Mouse (Mus musculus) monocyte, adult 5-6 weeks (primary cell): ENCODE results near the gene Bean1. TPM values are rescaled to one million over a fixed set of nuclear protein-coding genes. Genes with fewer than 3 reads are reported as not detected.

Experiments
- ATAC-seq: fragments of 153-309, 156-312 bp; replicated peaks from 2 replicates; pipeline ENCODE4 v1.8.0; 2017; ENCODE audit warnings: mild to moderate bottlenecking; ENCODE audit not compliant: low TSS enrichment, insufficient number of reproducible peaks, severe bottlenecking, poor library complexity, low FRiP score
- total RNA-seq: library from RNA; stranded (forward); fragments of 200-1000, 200-491, 200-594 nt; gene quantifications from 3 replicates; pipeline ENCODE4 v1.2.3, GENCODE M21; 2017

Bean1 gene
- total RNA-seq, result 0.19 TPM in 1 of 3 replicates, not detected in the others

DNA sequence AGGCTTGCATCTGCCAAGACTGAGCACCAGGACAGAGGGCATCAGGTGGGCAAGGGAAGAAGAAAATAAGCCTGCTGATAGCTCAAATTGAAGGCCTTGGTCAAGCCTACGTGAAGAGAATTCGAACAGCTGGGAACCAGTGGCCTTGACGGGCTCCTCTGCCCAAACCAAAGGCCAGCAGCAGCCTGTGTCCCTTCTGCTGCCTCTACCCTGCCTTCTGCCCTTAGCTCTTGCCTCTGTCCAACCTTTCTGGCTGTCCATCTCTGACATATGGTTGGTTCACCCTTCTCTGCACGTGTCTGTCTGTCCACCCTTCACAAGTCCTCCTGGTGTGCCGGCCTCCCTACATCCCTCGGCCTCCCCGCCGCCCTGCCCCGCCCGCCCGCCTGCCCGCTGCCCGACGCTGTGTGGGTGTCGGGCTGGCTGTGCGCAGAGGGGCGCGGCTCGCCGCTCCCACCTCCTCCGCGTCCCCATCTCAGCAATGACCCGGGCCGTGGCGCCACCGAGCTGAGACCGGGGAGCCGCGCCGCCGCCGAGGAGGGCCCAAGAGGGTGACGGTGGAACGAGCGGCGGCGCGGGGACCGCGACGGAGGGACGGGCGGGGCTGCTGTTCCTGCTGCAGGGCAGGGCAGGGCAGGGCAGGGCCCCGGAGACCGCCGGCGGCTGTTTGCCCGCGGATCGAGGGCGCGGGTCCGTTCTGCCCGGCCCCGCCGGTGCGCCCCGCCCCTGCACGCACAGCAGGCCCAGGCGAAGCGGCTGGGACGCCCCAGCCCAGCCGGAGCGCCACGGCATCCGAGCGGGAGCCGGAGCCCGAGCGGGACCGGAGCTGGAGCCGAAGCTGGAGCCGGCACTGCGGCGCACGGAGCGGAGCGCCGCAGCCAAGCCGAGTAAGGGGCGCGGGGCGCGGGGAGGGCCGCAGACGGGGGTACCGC lies at the start of gene Bean1:
Gene Bean1, plus strand, starts transcription at position 325 of the 932 bp plus-strand sequence.
- no peak for ATAC-seq

DNA sequence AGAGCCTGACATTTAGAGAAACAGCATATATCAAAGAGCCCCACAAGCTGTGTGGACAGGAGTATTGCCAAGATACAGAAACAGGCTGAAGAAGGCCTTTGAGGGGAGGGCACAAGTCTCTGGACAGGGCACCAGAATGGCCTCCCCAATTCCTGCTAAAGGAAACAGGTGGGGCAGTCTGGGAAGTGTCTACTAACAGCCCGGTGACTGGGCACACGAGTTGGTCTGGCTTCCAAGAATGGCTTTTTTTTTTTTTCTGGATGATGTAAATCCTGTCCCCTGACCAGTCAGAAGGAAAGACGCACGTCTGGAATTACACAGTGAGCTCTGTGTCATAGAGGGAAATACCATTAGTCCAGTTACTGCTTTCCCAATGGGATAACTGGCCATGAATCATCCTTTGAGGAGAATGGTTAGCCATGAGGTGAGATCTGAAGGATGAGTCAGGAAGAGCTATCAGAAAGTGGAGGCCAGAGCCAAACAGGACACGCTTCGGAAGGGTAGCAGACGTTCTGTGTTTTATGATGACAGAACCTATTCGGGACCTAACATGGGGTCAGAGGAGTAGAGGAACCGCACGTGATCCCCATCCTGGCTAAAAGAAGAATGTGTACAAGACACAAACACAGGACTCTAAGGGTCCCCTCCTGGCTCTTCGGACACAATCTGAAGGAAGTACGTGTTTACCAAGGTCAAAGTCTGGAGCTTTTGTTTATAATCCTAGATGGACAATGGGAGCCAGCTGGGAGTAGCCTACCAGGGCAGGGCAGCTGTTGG lies 48.4 kb upstream of the Bean1 start:
- ATAC-seq, result no peak

DNA sequence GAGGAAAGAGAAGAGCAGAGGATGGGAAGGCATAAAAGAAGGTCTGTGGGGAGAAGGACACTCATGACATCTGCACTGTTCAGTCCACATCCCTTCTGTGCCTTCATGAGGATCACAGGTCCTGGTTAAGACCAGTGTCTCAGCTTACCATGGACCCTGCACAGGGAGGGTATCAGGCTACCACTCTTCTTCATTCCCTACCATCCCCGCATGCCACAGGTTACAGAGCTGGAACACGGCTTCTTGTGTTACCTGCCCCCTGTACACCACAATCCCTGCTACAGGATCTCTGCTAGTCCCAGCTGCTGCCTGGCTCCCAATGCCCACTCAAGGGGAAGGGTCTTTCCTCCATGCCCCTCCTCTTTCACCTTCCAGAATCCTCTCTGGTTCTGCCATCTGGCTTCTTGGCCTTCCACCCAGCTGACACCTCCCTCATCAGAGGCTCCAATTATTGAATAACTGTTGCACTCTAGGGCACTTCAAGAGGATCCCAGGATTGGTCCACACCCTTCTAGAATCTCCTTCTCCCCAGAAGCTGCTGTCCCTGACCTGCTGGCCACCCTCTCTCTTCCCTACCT lies 47.1 kb upstream of the Bean1 start:
- no peak; the same call in 1 of the 2 replicates for ATAC-seq

DNA sequence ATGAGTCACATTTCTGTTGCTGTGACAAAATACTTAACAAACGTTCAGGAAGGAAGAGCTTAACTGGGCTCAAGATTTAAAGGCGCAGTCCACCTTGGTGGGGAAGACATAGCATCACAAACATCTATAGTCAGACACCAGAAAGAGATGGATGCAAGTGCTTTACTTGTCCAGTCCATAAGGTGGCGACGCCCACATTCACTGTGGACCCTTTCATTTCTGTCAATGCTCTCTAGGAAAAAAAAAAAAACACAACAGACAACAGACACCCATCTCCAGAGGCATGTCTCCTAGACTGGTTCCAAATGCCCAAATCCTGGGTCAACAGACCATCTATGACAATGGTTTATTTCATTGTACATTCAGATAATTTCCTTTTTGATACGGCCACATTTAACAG lies 45.7 kb upstream of the Bean1 start:
- ATAC-seq, result no peak

DNA sequence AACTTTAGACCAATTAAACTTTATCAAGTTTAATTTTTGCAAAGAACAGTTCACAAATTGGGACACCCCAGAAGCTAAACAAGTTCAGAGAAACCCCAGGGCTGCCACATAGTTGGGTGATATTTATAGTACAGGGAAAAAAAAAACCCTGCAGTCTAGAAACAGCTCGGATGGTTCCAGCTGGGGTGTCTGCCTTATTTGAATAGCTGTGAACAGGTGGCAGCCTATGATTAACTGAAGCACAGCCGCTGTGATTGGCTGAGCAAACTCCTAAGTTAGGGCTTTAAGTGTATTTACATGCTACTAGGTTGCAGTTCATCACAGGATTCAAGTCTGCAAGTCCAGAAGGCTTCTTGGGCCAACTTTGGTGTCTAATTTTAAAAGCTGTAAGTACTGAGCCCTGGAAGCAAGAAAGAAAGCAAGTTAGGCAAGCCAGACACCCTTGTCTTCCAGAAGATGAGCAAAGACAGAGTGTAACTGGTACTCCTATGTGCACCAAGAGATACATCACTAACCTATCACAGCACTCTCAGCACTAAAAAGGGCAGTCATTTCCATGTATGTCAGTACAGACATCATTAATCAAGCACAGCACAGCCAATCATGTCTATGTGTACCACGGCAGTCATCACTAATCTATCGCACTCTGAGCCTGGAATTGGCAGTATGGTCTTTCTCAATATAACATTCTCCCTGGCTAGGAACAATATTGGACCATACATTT lies 42.9 kb upstream of the Bean1 start:
- ATAC-seq, result no peak

DNA sequence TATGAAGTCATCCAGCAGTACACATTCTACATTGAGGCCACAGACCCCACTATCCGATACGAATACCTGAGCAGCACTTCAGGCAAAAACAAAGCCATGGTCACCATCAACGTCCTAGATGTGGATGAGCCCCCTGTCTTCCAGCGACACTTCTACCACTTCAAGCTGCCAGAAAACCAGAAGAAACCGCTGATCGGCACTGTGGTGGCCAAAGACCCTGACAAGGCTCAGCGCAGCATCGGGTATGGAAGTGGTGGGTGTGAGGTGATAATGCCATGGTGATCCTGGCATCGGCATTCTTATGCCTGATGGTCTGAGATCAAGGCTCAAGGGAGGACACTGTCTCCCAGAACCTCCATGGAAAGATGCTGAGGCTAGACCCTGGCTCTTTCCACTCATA lies 39.3 kb upstream of the Bean1 start:
- no peak for ATAC-seq

DNA sequence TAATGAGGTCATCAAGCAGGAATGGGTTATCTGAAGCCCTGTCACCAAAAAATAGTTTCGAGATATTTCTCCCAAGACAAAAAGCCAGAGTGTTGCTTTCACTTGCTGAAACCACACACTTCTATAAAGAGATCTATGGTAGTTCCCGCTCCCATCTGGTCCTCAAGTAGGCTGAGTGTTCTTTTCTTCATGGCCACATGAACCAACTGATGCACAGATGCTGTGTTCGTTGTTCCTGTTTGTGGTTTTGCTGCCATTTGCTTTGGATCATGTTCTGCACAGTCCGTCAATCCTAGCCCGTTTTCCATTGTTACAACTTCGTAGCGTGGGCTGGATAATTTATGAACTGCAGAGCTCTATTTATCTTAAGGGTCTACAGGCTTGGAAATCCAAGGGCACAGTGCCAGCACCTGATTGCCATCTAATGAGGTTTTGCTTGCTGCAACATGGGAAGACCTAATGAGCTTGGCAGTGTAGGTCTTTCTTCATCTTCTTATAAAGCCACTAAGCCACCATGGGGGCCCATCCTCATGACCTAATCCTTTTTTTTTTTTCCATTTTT lies 38.7 kb upstream of the Bean1 start:
- ATAC-seq, result no peak

DNA sequence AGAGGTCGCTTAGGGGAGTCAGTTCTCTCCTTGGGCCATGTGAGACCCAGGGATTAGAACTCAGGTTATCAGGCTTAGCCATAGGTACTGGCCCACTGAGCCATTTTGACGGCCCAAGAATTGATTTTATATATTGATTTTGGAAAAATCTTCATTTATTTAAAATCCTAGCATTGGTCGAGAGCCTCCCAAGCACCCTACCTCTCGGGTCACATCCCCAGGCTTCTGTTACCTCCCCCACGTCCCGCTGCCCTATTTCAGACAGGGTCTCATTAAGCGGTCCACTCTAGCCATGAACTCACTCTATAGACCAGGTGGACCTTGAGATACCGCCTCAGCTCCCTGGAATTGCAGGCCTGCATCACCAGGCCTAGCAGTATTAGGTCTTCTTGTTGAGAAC lies 35.7 kb upstream of the Bean1 start:
- no peak for ATAC-seq

DNA sequence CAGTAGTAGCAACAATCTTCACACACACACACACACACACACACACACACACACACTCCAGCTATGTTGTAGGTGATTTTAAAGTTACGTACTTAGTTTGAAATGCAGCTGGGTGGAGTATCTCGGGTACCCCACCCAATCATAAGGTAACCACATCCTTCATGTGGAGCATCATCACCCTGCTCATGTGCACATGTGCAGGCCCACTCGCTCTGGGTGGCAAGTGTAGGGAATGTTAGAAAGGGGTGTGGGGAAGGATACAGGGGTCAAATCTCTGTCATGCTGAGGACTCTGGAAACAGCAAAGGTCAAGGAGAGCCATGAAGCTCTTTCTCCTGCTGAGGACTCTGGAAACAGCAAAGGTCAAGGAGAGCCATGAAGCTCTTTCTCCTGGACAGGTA lies 34.0 kb upstream of the Bean1 start:
- no peak for ATAC-seq

DNA sequence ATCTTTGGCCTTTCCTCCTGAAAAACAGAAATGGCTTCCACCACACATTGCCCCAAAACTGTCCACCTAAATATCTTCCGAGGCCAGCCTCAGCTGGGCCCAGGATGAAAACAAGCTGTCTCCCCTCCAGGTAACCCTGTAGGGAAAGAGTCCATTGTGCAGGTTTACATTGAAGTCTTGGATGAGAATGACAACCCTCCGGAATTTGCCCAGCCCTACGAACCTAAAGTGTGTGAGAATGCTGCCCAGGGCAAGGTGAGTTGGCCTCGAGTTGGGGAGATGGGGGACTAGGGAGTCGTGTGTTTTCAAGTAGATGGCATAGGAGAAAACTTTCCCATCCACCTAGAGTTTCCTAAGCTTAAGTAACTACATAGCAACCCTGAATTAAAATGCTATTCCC lies 32.6 kb upstream of the Bean1 start:
- no peak for ATAC-seq

DNA sequence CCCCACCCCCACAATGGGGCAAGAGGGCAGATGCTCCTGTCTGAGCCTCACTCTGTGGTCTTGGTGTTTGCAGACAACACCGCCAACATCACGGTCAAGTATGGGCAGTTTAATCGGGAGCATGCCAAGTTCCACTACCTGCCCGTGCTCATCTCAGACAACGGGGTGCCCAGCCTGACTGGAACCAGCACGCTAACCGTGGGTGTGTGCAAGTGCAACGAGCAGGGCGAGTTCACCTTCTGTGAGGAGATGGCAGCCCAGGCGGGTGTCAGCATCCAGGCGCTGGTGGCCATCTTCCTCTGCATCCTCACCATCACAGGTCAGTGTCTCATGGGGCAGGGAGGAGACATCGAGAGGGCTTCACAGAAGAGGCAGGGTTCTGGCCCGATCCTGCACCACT lies 29.6 kb upstream of the Bean1 start:
- no peak for ATAC-seq

DNA sequence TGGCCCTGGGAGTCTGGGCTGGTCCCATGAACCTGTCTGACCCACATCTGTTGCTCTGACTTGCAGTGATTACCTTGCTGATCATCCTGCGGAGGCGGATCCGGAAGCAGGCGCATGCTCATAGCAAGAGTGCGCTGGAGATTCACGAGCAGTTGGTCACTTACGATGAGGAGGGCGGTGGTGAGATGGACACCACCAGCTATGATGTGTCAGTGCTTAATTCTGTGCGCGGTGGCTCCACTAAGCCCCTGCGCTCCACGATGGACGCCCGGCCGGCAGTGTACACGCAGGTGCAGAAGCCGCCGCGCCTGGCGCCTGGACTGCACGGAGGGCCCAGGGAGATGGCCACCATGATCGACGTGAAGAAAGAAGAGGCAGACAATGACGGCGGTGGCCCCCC lies 27.8 kb upstream of the Bean1 start:
- no peak for ATAC-seq

DNA sequence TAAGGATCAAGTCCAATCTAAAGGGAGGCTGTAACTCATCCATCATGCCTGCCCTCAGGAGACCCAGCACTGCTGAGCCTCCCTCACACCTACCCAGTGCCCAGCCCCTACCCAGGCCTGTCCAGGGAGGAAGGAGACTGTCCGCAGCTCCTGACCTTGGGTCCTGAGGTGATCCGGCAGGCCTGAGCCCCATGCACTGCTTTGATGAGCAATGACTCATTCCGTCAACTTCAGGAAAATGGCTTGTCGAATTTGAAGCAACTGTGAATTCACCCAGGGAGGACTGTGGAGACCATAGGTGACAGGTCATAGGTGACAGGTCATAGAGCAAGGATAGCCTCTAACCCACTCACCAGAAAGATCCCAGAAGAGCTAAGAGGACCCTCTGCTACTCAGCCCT lies 26.9 kb upstream of the Bean1 start:
- no peak for ATAC-seq

DNA sequence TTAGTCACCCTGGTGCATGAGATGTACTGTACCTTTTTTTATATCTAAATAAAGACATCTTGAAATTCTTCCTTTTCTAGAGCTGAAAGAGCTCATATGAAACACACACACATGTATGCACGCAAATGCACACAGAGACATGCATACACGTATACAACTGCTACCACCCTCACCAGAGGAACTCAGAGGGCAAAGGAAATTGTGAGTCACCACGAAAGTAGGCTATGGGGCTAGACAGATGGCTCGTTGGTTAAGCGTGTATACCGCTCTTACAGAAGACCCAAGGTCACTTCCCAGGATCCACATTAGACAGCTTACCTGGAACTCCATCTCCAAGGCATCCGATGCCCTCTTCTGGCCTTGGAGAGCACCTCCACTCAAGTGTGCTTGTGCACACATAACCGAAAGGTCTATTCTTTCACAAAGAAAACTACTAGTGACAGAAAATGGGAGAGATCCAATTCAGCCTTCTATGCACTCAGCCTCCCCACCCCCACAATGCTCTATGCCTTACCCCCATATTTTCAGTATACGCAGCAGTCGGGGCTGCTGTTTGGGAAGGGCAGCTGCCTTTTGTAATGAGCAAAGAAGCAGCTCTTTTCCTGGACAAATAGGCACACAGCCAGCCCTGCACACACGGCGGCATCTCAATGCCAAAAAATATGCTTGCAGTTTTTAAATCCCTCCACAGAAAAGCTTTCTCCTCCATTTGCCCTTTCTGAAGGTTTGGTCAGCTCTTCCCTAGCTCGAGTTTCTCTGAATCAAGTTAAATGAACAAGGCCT lies 25.6 kb upstream of the Bean1 start:
- no peak for ATAC-seq

DNA sequence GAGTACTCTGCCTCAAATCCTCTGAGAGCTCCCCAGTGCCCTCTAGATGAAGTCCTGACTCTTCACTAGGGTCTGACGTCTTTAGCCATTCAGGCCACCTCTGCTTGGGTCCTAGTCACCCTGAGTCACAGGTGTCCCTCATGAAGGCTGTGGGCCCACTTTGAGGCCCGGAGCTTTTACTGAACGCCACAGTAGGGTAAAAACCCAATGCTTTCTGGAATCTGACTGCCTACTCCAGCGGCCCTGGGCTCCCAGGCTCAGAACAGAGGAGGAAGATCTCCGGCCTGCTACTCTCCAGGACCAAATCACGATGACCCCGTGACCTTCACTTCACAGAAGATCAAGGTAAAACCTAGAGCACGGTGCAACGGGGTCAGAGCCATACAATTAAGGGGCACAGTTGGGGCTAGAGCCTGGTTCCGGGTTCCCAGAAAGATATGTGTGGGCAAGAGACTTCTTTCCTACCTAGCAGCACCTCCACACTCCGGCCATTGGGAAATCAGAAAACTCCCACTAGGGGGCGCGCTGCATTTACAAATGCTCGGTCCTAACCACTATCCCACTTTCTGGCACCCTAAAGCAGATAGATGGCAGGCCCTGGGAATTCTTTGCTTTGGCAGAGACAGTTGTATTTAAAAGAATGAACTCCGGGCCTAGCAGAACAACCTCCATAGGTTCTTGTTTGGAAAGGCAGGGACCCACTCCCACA lies 24.1 kb upstream of the Bean1 start:
- ATAC-seq, result no peak

DNA sequence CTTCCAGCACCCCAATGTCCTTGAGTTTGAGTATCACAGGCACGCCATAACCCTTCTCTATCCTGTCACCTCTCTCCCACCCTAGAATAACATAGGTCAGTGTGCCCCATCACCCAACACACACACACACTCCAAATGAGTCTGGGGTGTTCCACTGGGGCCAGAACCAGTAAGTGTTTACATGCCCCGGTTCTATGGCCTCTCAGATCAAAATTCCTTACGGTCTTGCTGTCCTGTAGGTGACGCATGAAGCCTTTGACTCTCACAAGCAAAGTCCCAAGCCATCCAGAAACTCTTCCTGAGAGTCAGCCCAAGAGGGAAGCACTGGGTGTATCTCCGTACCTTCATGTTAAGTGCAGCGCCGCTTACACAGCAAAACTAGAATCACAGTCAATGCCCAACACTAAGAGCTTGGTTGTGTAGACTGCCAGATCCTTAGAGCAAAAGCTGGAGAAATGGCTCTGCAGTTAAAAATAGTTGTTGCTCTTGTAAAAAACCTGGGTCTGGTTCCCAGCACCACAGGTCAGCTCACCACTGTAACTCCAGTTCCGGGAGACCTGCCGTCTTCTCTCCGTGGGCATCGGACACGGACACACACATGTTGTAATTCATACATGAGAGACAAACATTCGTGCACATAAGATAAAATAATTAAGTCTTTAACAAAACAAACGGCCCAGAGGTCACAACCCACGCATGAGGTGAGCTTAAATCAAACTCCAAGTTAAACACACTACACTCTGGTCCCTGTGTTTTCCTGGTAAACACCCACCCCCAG lies 23.3 kb upstream of the Bean1 start:
- ATAC-seq, result no peak

DNA sequence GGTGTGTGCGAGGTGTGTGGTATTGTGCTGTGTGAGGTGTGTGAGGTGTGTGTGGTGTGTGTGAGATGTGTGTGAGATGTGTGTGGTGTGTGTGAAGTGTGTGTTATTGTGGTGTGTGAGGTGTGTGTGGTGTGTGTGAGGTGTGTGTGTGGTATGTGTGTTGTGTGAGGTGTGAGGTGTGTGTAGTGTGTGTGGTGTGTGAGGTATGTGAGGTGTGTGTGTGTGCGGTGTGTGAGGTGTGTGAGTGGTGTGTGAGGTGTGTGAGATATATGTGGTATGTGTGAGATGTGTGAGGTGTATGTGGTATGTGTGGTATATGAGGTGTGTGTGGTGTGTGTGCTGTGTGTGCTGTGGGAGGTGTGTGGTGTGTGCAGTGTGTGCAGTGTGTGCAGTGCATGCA lies 22.3 kb upstream of the Bean1 start:
- ATAC-seq, result 0 out of 2 replicates have a peak, but pooled peaks have one; percentile 22
